ENCODE assay signal across 23 mouse cellular contexts in genomic region chr7:99799118-99799517, GRCm38 (mm10). TPM values are rescaled to one million over a fixed set of nuclear protein-coding genes. Genes with fewer than 3 reads are reported as not detected.
"Had no signal": no experiment of that assay in that cellular context is flagged by ENCODE, and none has a peak within 500 bp of the region (broad histone marks: within the 10 kb centered on the region; RNA-seq: fewer than 3 reads in every experiment).

No protein-coding gene starts in this region.

- H3K4me3 ChIP-seq: limb, embryonic 13.5 days; midbrain, embryonic 10.5 days; myocyte had no signal

- H3K9ac ChIP-seq: limb, embryonic 13.5 days had no signal

- H3K36me3 ChIP-seq: limb, embryonic 13.5 days; midbrain, embryonic 10.5 days had no signal

- H3K27ac ChIP-seq: limb, embryonic 13.5 days; midbrain, embryonic 10.5 days had no signal

- ATAC-seq: lung, postnatal 0 days had no signal

- DNase-seq: kidney, adult 18-20 months; kidney, postnatal 10 days; kidney, postnatal 4 days; layer of hippocampus, postnatal 36 days; lung, adult 18-20 months; lung, postnatal 36 days; midbrain, embryonic 14.5 days; right cerebral cortex, postnatal 4 days; thymus, postnatal 36 days had no signal

- H3K9me3 ChIP-seq: limb, embryonic 13.5 days; midbrain, embryonic 10.5 days had no signal

- H3K4me2 ChIP-seq: limb, embryonic 13.5 days had no signal

RNA-seq across cellular contexts. Expression of gene Olfr521, which starts 35.8 kb away (rescaled TPM):
- total RNA-seq: layer of hippocampus, postnatal 36 days; left cerebral cortex, adult 8-10 months; left cerebral cortex, postnatal 36 days; megakaryocyte progenitor cell, adult 5-6 weeks; neutrophil, adult 5-6 weeks had no signal
- polyA plus RNA-seq: intestine, embryonic 14.5 days; kidney, embryonic 14.5 days; limb, embryonic 13.5 days; lung, postnatal 0 days; midbrain, embryonic 10.5 days; midbrain, embryonic 14.5 days; myocyte; neural tube, embryonic 11.5 days; spleen, adult 2 months; stomach, embryonic 16.5 days; thymus, postnatal 0 days had no signal

RNA-seq across cellular contexts. Expression of gene Xrra1, which starts 59.8 kb away (rescaled TPM):
- total RNA-seq: neutrophil, adult 5-6 weeks had no signal
